Mouse (Mus musculus) midbrain, postnatal 0 days (tissue): ENCODE data around the gene Dlgap1. TPM values are rescaled to one million over a fixed set of nuclear protein-coding genes. Genes with fewer than 3 reads are reported as not detected.

Source experiments
- ATAC-seq: fragments of 200-750 bp; cut with Nextera tagmentation; 2 replicates; pipeline ENCODE4 v1.8.0; 2017; ENCODE audit warnings: moderate number of reproducible peaks, mild to moderate bottlenecking, moderate TSS enrichment, moderate library complexity; ENCODE audit not compliant: low FRiP score
- DNase-seq: peaks from one replicate; pipeline ENCODE4 v3.0.0-alpha.2; 2015; ENCODE audit warnings: low spot score
- H3K27ac ChIP-seq: fragments of 300-500 bp; sonication (generic); 2 replicates; pipeline ENCODE4 v1.5.1; 2014; ENCODE audit warnings: low read depth, mild to moderate bottlenecking, low read length, mixed read lengths
- H3K27me3 ChIP-seq: fragments of 300-500 bp; sonication (generic); 2 replicates; pipeline ENCODE4 v1.6.1; 2014; ENCODE audit warnings: low read length, control low read depth, mixed read lengths; ENCODE audit not compliant: insufficient read depth
- H3K36me3 ChIP-seq: fragments of 300-500 bp; sonication (generic); 2 replicates; pipeline ENCODE4 v1.6.1; 2014; ENCODE audit warnings: low read length, control low read depth, mixed read lengths; ENCODE audit not compliant: insufficient read depth
- H3K4me1 ChIP-seq: fragments of 300-500 bp; sonication (generic); 2 replicates; pipeline ENCODE4 v1.6.1; 2014; ENCODE audit warnings: mild to moderate bottlenecking, control low read depth, antibody characterized with exemption, low read length, mixed read lengths; ENCODE audit not compliant: insufficient read depth
- H3K4me2 ChIP-seq: fragments of 300-500 bp; sonication (generic); 2 replicates; pipeline ENCODE4 v1.6.1; 2014; ENCODE audit warnings: low read depth, mild to moderate bottlenecking, low read length, mixed read lengths; ENCODE audit not compliant: poor library complexity, severe bottlenecking
- H3K4me3 ChIP-seq: fragments of 300-500 bp; sonication (generic); 2 replicates; pipeline ENCODE4 v1.5.1; 2014; ENCODE audit warnings: low read depth, mild to moderate bottlenecking, low read length, moderate library complexity
- H3K9ac ChIP-seq: fragments of 300-500 bp; sonication (generic); replicated peaks from 2 replicates; pipeline ENCODE4 v1.6.1; 2014; ENCODE audit warnings: mild to moderate bottlenecking, low read length, moderate library complexity, mixed read lengths; ENCODE audit not compliant: poor library complexity, severe bottlenecking
- H3K9me3 ChIP-seq: fragments of 300-500 bp; sonication (generic); 2 replicates; pipeline ENCODE4 v1.6.1; 2016; ENCODE audit warnings: low read length, control low read depth
- CTCF ChIP-seq: IDR thresholded peaks from 2 replicates; pipeline ENCODE4 v1.5.1; 2016; ENCODE audit warnings: antibody characterized with exemption, mild to moderate bottlenecking
- WGBS: fragments of 180-500 bp; shearing (Covaris S2); extraction: QIAGEN DNeasy Blood & Tissue Kit; methylation state at CpG from one replicate; pipeline ENCODE4 v1.1.7; 2014; 5-methylcytosine and 5-hydroxymethylcytosine counted together
- polyA plus RNA-seq: library from polyadenylated mRNA; unstranded; fragments of >200 nt; fragmentation: Nextera tagmentation; extraction: Ambion mirVana; gene quantifications from 2 replicates; pipeline ENCODE4 v1.2.1, GENCODE M21; 2015
- total RNA-seq: library from RNA; depleted of rRNA; stranded (reverse); fragments of >200 nt; gene quantifications from 2 replicates; pipeline ENCODE4 v1.2.3, GENCODE M21; 2014

The Dlgap1 gene
- total and polyA plus RNA-seq, 2 experiments from 2014 or later = 34.9 to 84.8 TPM

GRCm38 (mm10) chr17:70333440-70333839 is 364.6 kb downstream of the Dlgap1 start:
- WGBS = 71% methylated on average over 6 of the region's 6 CpGs
- Histone ChIP-seq H3K4me3 (no peak overlapping the region), H3K36me3 (no peaks in the 10 kb centered on the region), H3K27ac (no peak overlapping the region), H3K9me3 (no peaks in the 10 kb centered on the region), H3K4me2 (no peak overlapping the region), H3K27me3 (no peaks in the 10 kb centered on the region), H3K4me1 (no peaks in the 10 kb centered on the region), H3K9ac (no peak overlapping the region)
- no peak for DNase-seq
- no peak for ATAC-seq
- no peak for TF ChIP-seq CTCF

GRCm38 (mm10) chr17:70334171-70334570 is 365.3 kb downstream of the Dlgap1 start:
- Histone ChIP-seq H3K4me3 (no peak overlapping the region), H3K27ac (no peak overlapping the region), H3K4me2 (no peak overlapping the region), H3K36me3 (no peaks in the 10 kb centered on the region), H3K9me3 (no peaks in the 10 kb centered on the region), H3K4me1 (no peaks in the 10 kb centered on the region), H3K9ac (no peak overlapping the region), H3K27me3 (no peaks in the 10 kb centered on the region)
- no peak for TF ChIP-seq CTCF
- peak; percentile 31 for DNase-seq
- WGBS = 51% methylated on average over 3 of the region's 3 CpGs
- peak; percentile 16; the same call in 1 of the 2 replicates for ATAC-seq

- H3K4me3 ChIP-seq = no peak overlapping the region
- H3K4me2 ChIP-seq = no peak overlapping the region
- no peak overlapping the region for H3K27ac ChIP-seq
- no peaks in the 10 kb centered on the region for H3K9me3 ChIP-seq
- no peak for DNase-seq
- TF ChIP-seq CTCF = no peak
- H3K27me3 ChIP-seq = no peaks in the 10 kb centered on the region
- no peak for ATAC-seq
- WGBS = 92% methylated on average over 7 of the region's 7 CpGs
- H3K4me1 ChIP-seq = no peaks in the 10 kb centered on the region
- no peaks in the 10 kb centered on the region for H3K36me3 ChIP-seq
- no peak overlapping the region for H3K9ac ChIP-seq
Measured at GRCm38 (mm10) chr17:70339821-70340220, 370.9 kb downstream of the Dlgap1 start.

- no peak for TF ChIP-seq CTCF
- Histone ChIP-seq H3K36me3 (no peaks in the 10 kb centered on the region), H3K9me3 (no peaks in the 10 kb centered on the region), H3K4me1 (no peaks in the 10 kb centered on the region), H3K4me2 (no peak overlapping the region), H3K27me3 (no peaks in the 10 kb centered on the region), H3K27ac (no peak overlapping the region), H3K4me3 (no peak overlapping the region), H3K9ac (no peak overlapping the region)
- ATAC-seq (no peak), DNase-seq (no peak)
- 61% methylated on average over 8 of the region's 8 CpGs for WGBS
Measured at GRCm38 (mm10) chr17:70341230-70341629, 372.4 kb downstream of the Dlgap1 start.

GRCm38 (mm10) chr17:70341920-70342319 is 373.0 kb downstream of the Dlgap1 start:
- peak; percentile 63; the same call in 1 of the 2 replicates for ATAC-seq
- Histone ChIP-seq H3K4me3 (no peak overlapping the region), H3K4me2 (no peak overlapping the region), H3K4me1 (no peaks in the 10 kb centered on the region), H3K27ac (no peak overlapping the region), H3K9ac (no peak overlapping the region), H3K36me3 (no peaks in the 10 kb centered on the region), H3K9me3 (no peaks in the 10 kb centered on the region), H3K27me3 (no peaks in the 10 kb centered on the region)
- WGBS = 71% methylated on average over 6 of the region's 6 CpGs
- peak; percentile 76 for TF ChIP-seq CTCF
- peak; percentile 56 for DNase-seq

- ATAC-seq (no peak), DNase-seq (no peak)
- Histone ChIP-seq H3K4me1 (no peaks in the 10 kb centered on the region), H3K4me3 (no peak overlapping the region), H3K9ac (no peak overlapping the region), H3K4me2 (no peak overlapping the region), H3K27me3 (no peaks in the 10 kb centered on the region), H3K36me3 (no peaks in the 10 kb centered on the region), H3K9me3 (no peaks in the 10 kb centered on the region), H3K27ac (no peak overlapping the region)
- TF ChIP-seq CTCF = no peak
- 84% methylated on average over 4 of the region's 4 CpGs for WGBS
Measured at GRCm38 (mm10) chr17:70347403-70347802, 378.5 kb downstream of the Dlgap1 start.
